Mouse (Mus musculus): ENCODE data around the gene Klhdc8a.

GRCm38 (mm10) chr1:132282177-132282536 lies 16.3 kb upstream of the Klhdc8a start:
- TF ChIP-seq POLR2A (IDR thresholded peaks at IDR 0.05; ENCODE audit: insufficient read depth, low read depth, low read length): no peak
- TF ChIP-seq CTCF (IDR thresholded peaks at IDR 0.05; ENCODE audit: insufficient read depth, low read depth, low read length): no peak

Measured in olfactory bulb, adult 2 months (tissue).